Mouse (Mus musculus) forebrain, embryonic 14.5 days (tissue): Measurements from ENCODE around the gene Ipmk. TPM values are rescaled to one million over a fixed set of nuclear protein-coding genes. Genes with fewer than 3 reads are reported as not detected.
A peak's percentile ranks its signal among the peaks of the same experiment; 100 is the strongest.

Source experiments
- ATAC-seq: fragments of 200-750 bp; cut with Nextera tagmentation; 2 replicates; pipeline ENCODE4 v1.8.0; 2017; ENCODE audit warnings: mild to moderate bottlenecking, moderate library complexity
- DNase-seq: peaks from one replicate; pipeline ENCODE4 v3.0.0-alpha.2; 2015; ENCODE audit warnings: low spot score
- H3K27ac ChIP-seq: fragments of 300-500 bp; sonication (generic); 2 replicates; pipeline ENCODE4 v1.5.1; 2014; ENCODE audit warnings: low read depth, mild to moderate bottlenecking, control low read depth, low read length, moderate library complexity
- H3K27me3 ChIP-seq: fragments of 300-500 bp; sonication (generic); replicated peaks from 2 replicates; pipeline ENCODE4 v1.6.1; 2014; ENCODE audit warnings: low read length, control low read depth, mixed read lengths; ENCODE audit not compliant: control insufficient read depth, insufficient read depth
- H3K36me3 ChIP-seq: fragments of 300-500 bp; sonication (generic); 2 replicates; pipeline ENCODE4 v1.6.1; 2014; ENCODE audit warnings: low read length, control low read depth; ENCODE audit not compliant: control insufficient read depth, insufficient read depth
- H3K4me1 ChIP-seq: fragments of 300-500 bp; sonication (generic); 2 replicates; pipeline ENCODE4 v1.6.1; 2014; ENCODE audit warnings: antibody characterized with exemption, low read length, control low read depth; ENCODE audit not compliant: control insufficient read depth, insufficient read depth
- H3K4me2 ChIP-seq: fragments of 300-500 bp; sonication (generic); 2 replicates; pipeline ENCODE4 v1.6.1; 2014; ENCODE audit warnings: mild to moderate bottlenecking, control low read depth, low read length
- H3K4me3 ChIP-seq: fragments of 300-500 bp; sonication (generic); 2 replicates; pipeline ENCODE4 v1.5.1; 2014; ENCODE audit warnings: low read depth, low read length, control low read depth
- H3K9ac ChIP-seq: fragments of 300-500 bp; sonication (generic); 2 replicates; pipeline ENCODE4 v1.6.1; 2014; ENCODE audit warnings: mild to moderate bottlenecking, low read length, control low read depth, moderate library complexity
- H3K9me3 ChIP-seq: fragments of 300-500 bp; sonication (generic); replicated peaks from 2 replicates; pipeline ENCODE4 v1.6.1; 2016; ENCODE audit warnings: low read length, control low read depth, mixed read lengths; ENCODE audit not compliant: control insufficient read depth
- WGBS: fragments of 180-500 bp; shearing (Covaris S2); extraction: QIAGEN DNeasy Blood & Tissue Kit; methylation state at CpG from one replicate; pipeline ENCODE4 v1.1.7; 2014; 5-methylcytosine and 5-hydroxymethylcytosine counted together
- polyA plus RNA-seq: library from polyadenylated mRNA; unstranded; fragments of >200 nt; fragmentation: Nextera tagmentation; extraction: Ambion mirVana; gene quantifications from 2 replicates; pipeline ENCODE4 v1.2.1, GENCODE M21; 2014

The Ipmk gene
- polyA plus RNA-seq, 1 experiment from 2014 or later: 16.2 TPM

GRCm38 (mm10) chr10:71343130-71343529, 4.4 kb upstream of the Ipmk start:
- H3K27me3 ChIP-seq: no peaks in the 10 kb centered on the region
- no peak for DNase-seq
- H3K9me3 ChIP-seq: no peaks in the 10 kb centered on the region
- H3K36me3 ChIP-seq: no peaks in the 10 kb centered on the region
- no peak overlapping the region for H3K9ac ChIP-seq
- no peak for ATAC-seq
- H3K27ac ChIP-seq: no peak overlapping the region
- peaks cover 17% of the 10 kb centered on the region for H3K4me1 ChIP-seq
- 89% methylated on average over 3 of the region's 3 CpGs for WGBS
- H3K4me3 ChIP-seq: no peak overlapping the region
- 0 out of 2 replicates have a peak overlapping the region, but pooled peaks have one; percentile 80 for H3K4me2 ChIP-seq

GRCm38 (mm10) chr10:71343567-71344265, 3.8 kb upstream of the Ipmk start:
- ATAC-seq (no peak), DNase-seq (no peak)
- Histone ChIP-seq H3K9ac (peak overlapping the region; percentile 91), H3K4me1 (peaks cover 17% of the 10 kb centered on the region), H3K4me2 (peak overlapping the region; percentile 80), H3K27me3 (no peaks in the 10 kb centered on the region), H3K36me3 (no peaks in the 10 kb centered on the region), H3K9me3 (no peaks in the 10 kb centered on the region), H3K27ac (no peak overlapping the region), H3K4me3 (peak overlapping the region; percentile 85)
- WGBS: 22% methylated on average over 14 of the region's 14 CpGs

- H3K9me3 ChIP-seq: no peaks in the 10 kb centered on the region
- peak within 1 kb of the TSS; percentile 91 for H3K9ac ChIP-seq
- H3K4me2 ChIP-seq: peak within 1 kb of the TSS; percentile 80
- peaks cover 24% of the 10 kb centered on the region for H3K4me1 ChIP-seq
- peak; percentile 84 for ATAC-seq
- peak within 1 kb of the TSS; percentile 85 for H3K4me3 ChIP-seq
- under 1% methylated on average over 60 of the region's 60 CpGs for WGBS
- no peaks in the 10 kb centered on the region for H3K36me3 ChIP-seq
- no peaks in the 10 kb centered on the region for H3K27me3 ChIP-seq
- DNase-seq: peak; percentile 97
- H3K27ac ChIP-seq: no peak within 1 kb of the TSS; the same call in 1 of the 2 replicates
Observed at GRCm38 (mm10) chr10:71344579-71345143, 2.9 kb upstream of the Ipmk start, which contains the start of gene Cisd1. TSS of gene Cisd1 (minus strand) at chr10:71344954.

GRCm38 (mm10) chr10:71346106-71346505, 1.5 kb upstream of the Ipmk start:
- Histone ChIP-seq H3K27me3 (no peaks in the 10 kb centered on the region), H3K4me3 (no peak overlapping the region), H3K36me3 (no peaks in the 10 kb centered on the region), H3K27ac (no peak overlapping the region), H3K9ac (no peak overlapping the region), H3K9me3 (no peaks in the 10 kb centered on the region), H3K4me1 (peaks cover 24% of the 10 kb centered on the region), H3K4me2 (no peak overlapping the region)
- ATAC-seq: no peak
- no peak for DNase-seq
- WGBS: 68% methylated on average over 2 of the region's 2 CpGs

GRCm38 (mm10) chr10:71346722-71347508, 648 bp upstream of the Ipmk start:
- Histone ChIP-seq H3K4me2 (peak overlapping the region; percentile 92), H3K4me1 (peaks cover 24% of the 10 kb centered on the region), H3K36me3 (no peaks in the 10 kb centered on the region), H3K4me3 (peak overlapping the region; percentile 79), H3K9me3 (no peaks in the 10 kb centered on the region), H3K27me3 (no peaks in the 10 kb centered on the region), H3K27ac (peak overlapping the region; percentile 55), H3K9ac (peak overlapping the region; percentile 88)
- DNase-seq (peak; percentile 19), ATAC-seq (no peak)
- WGBS: 12% methylated on average over 13 of the region's 13 CpGs

- Histone ChIP-seq H3K4me1 (peaks cover 23% of the 10 kb centered on the region), H3K4me3 (peak overlapping the region; percentile 79), H3K27me3 (no peaks in the 10 kb centered on the region), H3K36me3 (no peaks in the 10 kb centered on the region), H3K27ac (peak overlapping the region; percentile 55), H3K9ac (peak overlapping the region; percentile 88), H3K9me3 (no peaks in the 10 kb centered on the region), H3K4me2 (peak overlapping the region; percentile 92)
- ATAC-seq: peak; percentile 62
- 1% methylated on average over 42 of the region's 48 CpGs for WGBS
- peak; percentile 57 for DNase-seq
Observed at GRCm38 (mm10) chr10:71347964-71348636, 537 bp downstream of the Ipmk start.

- WGBS: 28% methylated on average over 16 of the region's 16 CpGs
- DNase-seq (no peak), ATAC-seq (no peak)
- Histone ChIP-seq H3K27me3 (no peaks in the 10 kb centered on the region), H3K9ac (peak overlapping the region; percentile 88), H3K4me1 (peaks cover 17% of the 10 kb centered on the region), H3K4me2 (peak overlapping the region; percentile 92), H3K27ac (no peak overlapping the region), H3K9me3 (no peaks in the 10 kb centered on the region), H3K36me3 (no peaks in the 10 kb centered on the region), H3K4me3 (peak overlapping the region; percentile 79)
Observed at GRCm38 (mm10) chr10:71348637-71349280, 1.2 kb downstream of the Ipmk start.

- Histone ChIP-seq H3K4me1 (peaks cover 13% of the 10 kb centered on the region), H3K36me3 (no peaks in the 10 kb centered on the region), H3K9me3 (no peaks in the 10 kb centered on the region), H3K9ac (peak overlapping the region; percentile 29; the same call in 1 of the 2 replicates), H3K27me3 (no peaks in the 10 kb centered on the region), H3K27ac (no peak overlapping the region), H3K4me3 (no peak overlapping the region), H3K4me2 (peak overlapping the region; percentile 92)
- DNase-seq (no peak), ATAC-seq (no peak)
- 89% methylated on average over 1 of the region's 1 CpGs for WGBS
Observed at GRCm38 (mm10) chr10:71349290-71349689, 1.7 kb downstream of the Ipmk start.
